Mouse (Mus musculus) intestine, embryonic 16.5 days (tissue): ENCODE measurements around the gene Lhx9. TPM values are rescaled to one million over a fixed set of nuclear protein-coding genes. Genes with fewer than 3 reads are reported as not detected.

Source experiments
- ATAC-seq: fragments of 200-750 bp; cut with Nextera tagmentation; 2 replicates; pipeline ENCODE4 v1.8.0; 2017; ENCODE audit warnings: moderate TSS enrichment, moderate library complexity
- H3K27ac ChIP-seq: fragments of 300-500 bp; sonication (generic); 2 replicates; pipeline ENCODE4 v1.5.1; 2014; ENCODE audit warnings: mild to moderate bottlenecking, low read length
- H3K27me3 ChIP-seq: fragments of 300-500 bp; sonication (generic); replicated peaks from 2 replicates; pipeline ENCODE4 v1.6.1; 2014; ENCODE audit warnings: low read length, control low read depth, mixed read lengths; ENCODE audit not compliant: control insufficient read depth, insufficient read depth
- H3K36me3 ChIP-seq: fragments of 300-500 bp; sonication (generic); 2 replicates; pipeline ENCODE4 v1.6.1; 2014; ENCODE audit warnings: low read length, control low read depth; ENCODE audit not compliant: control insufficient read depth, insufficient read depth
- H3K4me1 ChIP-seq: fragments of 300-500 bp; sonication (generic); 2 replicates; pipeline ENCODE4 v1.6.1; 2014; ENCODE audit warnings: low read length, control low read depth, mixed read lengths; ENCODE audit not compliant: control insufficient read depth, insufficient read depth
- H3K4me2 ChIP-seq: fragments of 300-500 bp; sonication (generic); 2 replicates; pipeline ENCODE4 v1.6.1; 2014; ENCODE audit warnings: low read depth, low read length, control low read depth
- H3K4me3 ChIP-seq: fragments of 300-500 bp; sonication (generic); 2 replicates; pipeline ENCODE4 v1.5.1; 2014; ENCODE audit warnings: mild to moderate bottlenecking, low read length
- H3K9ac ChIP-seq: fragments of 300-500 bp; sonication (generic); 2 replicates; pipeline ENCODE4 v1.6.1; 2014; ENCODE audit warnings: low read depth, low read length
- H3K9me3 ChIP-seq: fragments of 300-500 bp; sonication (generic); 2 replicates; pipeline ENCODE4 v1.6.1; 2016; ENCODE audit warnings: low read length, control low read depth; ENCODE audit not compliant: control insufficient read depth
- WGBS: fragments of 180-500 bp; shearing (Covaris S2); extraction: QIAGEN DNeasy Blood & Tissue Kit; methylation state at CpG from one replicate; pipeline ENCODE4 v1.1.7; 2014; 5-methylcytosine and 5-hydroxymethylcytosine counted together
- polyA plus RNA-seq: library from polyadenylated mRNA; unstranded; fragments of >200 nt; fragmentation: Nextera tagmentation; extraction: Ambion mirVana; gene quantifications from 2 replicates; pipeline ENCODE4 v1.2.1, GENCODE M21; 2015

The Lhx9 gene
- polyA plus RNA-seq, 1 experiment from 2014 or later, result 0.06 TPM

GRCm38 (mm10) chr1:138848026-138848425 is 351 bp downstream of the Lhx9 start:
- H3K27ac ChIP-seq, result no peak overlapping the region
- WGBS, result 1% methylated on average over 16 of the region's 16 CpGs
- H3K4me2 ChIP-seq, result peak overlapping the region; percentile 52; the same call in 1 of the 2 replicates
- H3K4me1 ChIP-seq, result peaks cover 16% of the 10 kb centered on the region
- peaks cover 37% of the 10 kb centered on the region for H3K27me3 ChIP-seq
- H3K9me3 ChIP-seq, result no peaks in the 10 kb centered on the region
- peaks cover 4% of the 10 kb centered on the region; the same call in 1 of the 2 replicates for H3K36me3 ChIP-seq
- H3K4me3 ChIP-seq, result peak overlapping the region; percentile 39
- no peak for ATAC-seq
- H3K9ac ChIP-seq, result no peak overlapping the region

DNA sequence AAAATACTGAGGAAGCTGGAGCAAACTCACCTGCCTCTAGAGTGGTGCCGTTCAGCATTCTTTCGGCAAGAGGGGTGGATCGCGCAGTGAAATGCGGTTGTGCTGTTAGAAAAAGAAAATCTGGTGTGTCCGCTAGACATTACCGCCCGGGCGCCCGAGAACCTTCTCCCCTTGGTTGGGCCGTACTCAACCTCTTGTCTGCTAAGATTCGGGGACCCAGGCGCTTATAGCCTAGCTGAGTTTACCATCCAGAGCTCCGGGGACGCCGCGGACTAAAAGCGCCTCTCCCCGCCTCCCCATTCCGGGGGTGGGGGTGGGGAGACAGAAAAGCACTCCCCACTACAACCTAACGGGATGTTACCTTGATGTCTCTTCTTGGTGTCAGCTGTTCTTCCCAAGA is 1.2 kb downstream of the Lhx9 start:
- H3K27me3 ChIP-seq, result peaks cover 37% of the 10 kb centered on the region
- H3K4me1 ChIP-seq, result peaks cover 16% of the 10 kb centered on the region
- no peaks in the 10 kb centered on the region for H3K9me3 ChIP-seq
- no peak for ATAC-seq
- WGBS, result under 1% methylated on average over 21 of the region's 21 CpGs
- H3K9ac ChIP-seq, result no peak overlapping the region
- H3K4me2 ChIP-seq, result no peak overlapping the region
- no peak overlapping the region for H3K27ac ChIP-seq
- peaks cover 4% of the 10 kb centered on the region; the same call in 1 of the 2 replicates for H3K36me3 ChIP-seq
- H3K4me3 ChIP-seq, result 0 out of 2 replicates have a peak overlapping the region, but pooled peaks have one; percentile 9

- Histone ChIP-seq H3K9ac (no peak overlapping the region), H3K27ac (no peak overlapping the region), H3K4me2 (no peak overlapping the region), H3K4me1 (peaks cover 20% of the 10 kb centered on the region), H3K27me3 (peaks cover 39% of the 10 kb centered on the region), H3K9me3 (no peaks in the 10 kb centered on the region), H3K36me3 (peaks cover 2% of the 10 kb centered on the region; the same call in 1 of the 2 replicates), H3K4me3 (no peak overlapping the region)
- 7% methylated on average over 9 of the region's 9 CpGs for WGBS
- no peak for ATAC-seq
Observed at GRCm38 (mm10) chr1:138846581-138846980, 1.8 kb downstream of the Lhx9 start.

DNA sequence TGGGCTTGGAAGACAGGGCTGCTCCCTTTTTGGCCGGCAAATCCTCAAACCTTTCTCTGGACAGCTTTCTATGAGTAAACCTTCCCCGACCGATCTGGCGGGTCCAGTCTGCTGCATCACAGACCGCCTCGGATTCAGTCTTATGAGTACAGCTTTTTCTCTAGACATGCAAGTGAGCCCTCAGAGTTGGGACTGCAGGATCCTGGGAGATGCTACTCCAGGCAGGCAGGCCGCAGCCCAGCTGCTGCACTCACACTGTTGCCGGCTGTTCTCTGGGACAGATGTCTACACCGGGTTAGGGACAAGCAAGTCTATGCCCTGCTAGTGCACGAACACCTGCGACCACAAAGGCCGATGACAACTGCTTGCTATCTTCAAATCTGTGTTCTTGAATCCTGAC is 2.2 kb downstream of the Lhx9 start:
- peaks cover 43% of the 10 kb centered on the region for H3K27me3 ChIP-seq
- WGBS, result 10% methylated on average over 12 of the region's 12 CpGs

DNA sequence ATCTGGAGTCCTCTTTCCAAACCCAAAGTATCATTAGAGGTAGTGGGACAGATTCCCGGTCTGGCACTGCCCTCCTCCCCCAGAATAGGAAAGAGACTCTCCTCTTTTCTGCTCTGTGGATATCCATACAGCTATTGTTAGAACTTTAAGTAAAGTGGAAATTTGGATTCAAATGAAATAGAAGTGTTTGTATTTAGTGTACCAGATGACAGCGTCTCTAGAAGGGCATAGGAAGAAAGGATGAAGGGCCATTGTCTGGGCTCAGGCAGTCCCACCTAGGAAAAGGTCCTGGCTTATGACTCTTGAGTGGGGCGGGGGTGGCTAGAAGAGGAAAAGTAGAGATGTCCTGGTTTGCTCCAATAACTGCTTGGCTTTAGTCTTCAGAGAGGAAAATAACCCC is 2.9 kb downstream of the Lhx9 start:
- Histone ChIP-seq H3K9ac (no peak overlapping the region), H3K36me3 (no peaks in the 10 kb centered on the region), H3K4me3 (no peak overlapping the region), H3K27me3 (peaks cover 44% of the 10 kb centered on the region), H3K27ac (no peak overlapping the region), H3K9me3 (no peaks in the 10 kb centered on the region), H3K4me1 (peaks cover 21% of the 10 kb centered on the region), H3K4me2 (no peak overlapping the region)
- no peak for ATAC-seq
- 22% methylated on average over 3 of the region's 3 CpGs for WGBS

More for the DNA sequence above, 2.2 kb downstream of the Lhx9 start:
- ATAC-seq, result no peak
- H3K4me2 ChIP-seq, result no peak overlapping the region
- H3K9ac ChIP-seq, result no peak overlapping the region
- H3K27ac ChIP-seq, result no peak overlapping the region
- H3K9me3 ChIP-seq, result no peaks in the 10 kb centered on the region
- H3K4me3 ChIP-seq, result no peak overlapping the region
- peaks cover 21% of the 10 kb centered on the region for H3K4me1 ChIP-seq
- no peaks in the 10 kb centered on the region for H3K36me3 ChIP-seq

GRCm38 (mm10) chr1:138844166-138844565 is 4.2 kb downstream of the Lhx9 start:
- 11% methylated on average over 3 of the region's 3 CpGs for WGBS
- no peaks in the 10 kb centered on the region for H3K36me3 ChIP-seq
- peaks cover 56% of the 10 kb centered on the region for H3K27me3 ChIP-seq
- H3K9ac ChIP-seq, result no peak overlapping the region
- peaks cover 21% of the 10 kb centered on the region for H3K4me1 ChIP-seq
- no peak overlapping the region for H3K27ac ChIP-seq
- H3K9me3 ChIP-seq, result no peaks in the 10 kb centered on the region
- H3K4me2 ChIP-seq, result no peak overlapping the region
- ATAC-seq, result no peak
- H3K4me3 ChIP-seq, result no peak overlapping the region; the same call in 1 of the 2 replicates

DNA sequence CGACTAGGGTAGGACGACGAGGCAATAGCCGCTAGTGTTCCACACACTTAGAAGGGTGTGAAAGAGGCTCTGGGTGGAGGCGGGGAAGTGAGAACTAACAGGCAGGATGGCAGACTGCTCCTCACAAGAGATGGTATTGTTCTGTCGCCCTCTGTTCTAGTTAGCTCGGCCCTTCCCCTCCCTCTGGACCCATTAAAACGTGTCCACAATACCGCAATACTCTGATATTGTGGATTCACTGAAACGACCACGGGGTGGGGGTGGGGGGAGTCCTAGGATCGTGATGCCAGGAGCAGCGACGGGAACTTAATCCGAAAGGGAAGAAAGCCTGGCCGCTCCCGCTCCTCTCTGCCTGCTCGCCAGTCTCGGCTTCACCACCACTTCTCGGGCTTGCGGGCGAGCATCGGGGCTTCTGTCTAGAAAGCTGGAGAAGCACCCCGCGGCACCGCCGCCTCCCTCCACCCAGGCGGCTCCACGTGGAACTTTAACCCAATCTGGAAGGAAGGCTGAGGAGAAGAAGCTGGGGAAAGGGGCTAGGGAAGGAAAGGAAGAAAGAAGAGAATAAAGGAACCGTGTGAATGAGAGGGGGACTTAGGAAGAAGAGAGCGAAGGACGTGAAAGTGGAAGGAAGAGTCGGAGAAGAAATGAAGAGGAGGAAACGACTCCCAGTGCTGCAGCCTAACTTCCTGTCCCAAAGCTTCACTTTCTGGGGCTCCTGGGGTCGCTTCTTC is 4.9 kb downstream of the Lhx9 start:
- peaks cover 58% of the 10 kb centered on the region for H3K27me3 ChIP-seq
- WGBS, result under 1% methylated on average over 35 of the region's 35 CpGs

GRCm38 (mm10) chr1:138842756-138843155 is 5.6 kb downstream of the Lhx9 start:
- H3K27ac ChIP-seq, result no peak overlapping the region
- H3K4me1 ChIP-seq, result peaks cover 20% of the 10 kb centered on the region
- peaks cover 59% of the 10 kb centered on the region for H3K27me3 ChIP-seq
- no peak overlapping the region for H3K4me3 ChIP-seq
- WGBS, result 3% methylated on average over 10 of the region's 10 CpGs
- H3K4me2 ChIP-seq, result no peak overlapping the region
- no peak overlapping the region for H3K9ac ChIP-seq
- ATAC-seq, result no peak
- no peaks in the 10 kb centered on the region for H3K9me3 ChIP-seq
- no peaks in the 10 kb centered on the region for H3K36me3 ChIP-seq

More for the DNA sequence above, 4.9 kb downstream of the Lhx9 start:
- no peak overlapping the region; the same call in 1 of the 2 replicates for H3K9ac ChIP-seq
- H3K36me3 ChIP-seq, result no peaks in the 10 kb centered on the region
- peak overlapping the region; percentile 38 for H3K4me3 ChIP-seq
- H3K4me1 ChIP-seq, result peaks cover 18% of the 10 kb centered on the region
- ATAC-seq, result no peak
- peak overlapping the region; percentile 60 for H3K4me2 ChIP-seq
- H3K9me3 ChIP-seq, result no peaks in the 10 kb centered on the region
- H3K27ac ChIP-seq, result no peak overlapping the region

GRCm38 (mm10) chr1:138842315-138842714 is 6.1 kb downstream of the Lhx9 start:
- WGBS, result under 1% methylated on average over 8 of the region's 8 CpGs
- no peaks in the 10 kb centered on the region for H3K36me3 ChIP-seq
- no peak for ATAC-seq
- no peak overlapping the region for H3K27ac ChIP-seq
- peak overlapping the region; percentile 53; the same call in 1 of the 2 replicates for H3K4me2 ChIP-seq
- H3K27me3 ChIP-seq, result peaks cover 61% of the 10 kb centered on the region
- H3K9me3 ChIP-seq, result no peaks in the 10 kb centered on the region
- no peak overlapping the region for H3K9ac ChIP-seq
- no peak overlapping the region; the same call in 1 of the 2 replicates for H3K4me3 ChIP-seq
- peaks cover 19% of the 10 kb centered on the region for H3K4me1 ChIP-seq
